Mouse (Mus musculus) olfactory bulb, adult 2 months (tissue): Measurements from ENCODE around the gene Thbs1.

Experiments
- CTCF ChIP-seq: fragments of 200-500 bp; IDR thresholded peaks from 2 replicates; pipeline ENCODE4 v1.5.1; 2012; ENCODE audit warnings: low read depth, mild to moderate bottlenecking, low read length, moderate library complexity; ENCODE audit not compliant: insufficient read depth
- POLR2A ChIP-seq: fragments of 200-500 bp; IDR thresholded peaks from 2 replicates; pipeline ENCODE4 v1.6.1; 2012; ENCODE audit warnings: mild to moderate bottlenecking, low read depth, low read length, moderate library complexity; ENCODE audit not compliant: insufficient read depth

GRCm38 (mm10) chr2:118120751-118121150, 9.1 kb downstream of the Thbs1 start:
- TF ChIP-seq CTCF (no peak), POLR2A (no peak)
